Mouse (Mus musculus) regulatory T cell (primary cell): ENCODE measurements around the gene Adck1.
"Not testable (repeated sequence)": the region's sequence is repeated elsewhere in the genome, so short reads cannot be mapped to it uniquely, and the experiment has no call there.

Experiments used
- in situ Hi-C: fragments of 300-600 bp; cut with MboI, MseI; formaldehyde crosslinking; loops from one replicate; pipeline ENCODE4 v1.15.1; 2025; ENCODE audit warnings: high pct_unique_total_duplicates

Adck1 gene

DNA sequence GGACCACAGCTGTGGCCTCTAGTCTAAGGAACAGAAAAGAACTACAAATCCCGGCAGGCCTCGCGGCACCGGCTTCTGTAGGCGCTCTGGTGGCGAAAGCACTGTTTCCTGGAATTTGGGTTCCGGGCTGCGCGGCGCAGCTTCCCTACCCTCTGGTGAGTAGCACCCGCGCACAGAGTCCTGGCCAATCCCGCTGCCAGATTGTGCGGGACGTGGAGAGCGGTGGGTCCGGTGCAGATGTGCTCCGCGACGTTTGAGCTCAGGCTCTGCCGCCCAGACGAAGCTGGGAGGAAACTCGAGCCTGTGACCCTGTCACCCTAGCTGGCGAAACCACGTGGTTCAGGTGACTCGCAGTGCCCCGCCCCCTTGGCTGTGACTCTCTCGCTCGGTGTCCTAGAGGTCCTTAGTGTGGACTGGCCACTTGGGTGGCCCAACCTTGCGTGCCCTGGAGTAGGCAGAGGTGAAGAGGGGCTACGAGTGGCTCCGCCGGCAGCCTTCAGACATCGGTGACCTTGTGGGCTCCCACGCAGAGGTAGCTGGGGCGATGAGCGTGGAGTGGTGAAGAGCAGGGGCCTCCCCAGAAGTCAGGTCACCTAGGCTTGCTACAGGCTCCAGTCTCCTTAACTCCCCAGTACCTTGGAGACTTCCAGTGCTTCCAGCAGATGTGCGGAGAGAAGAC lies at the start of gene Adck1:
Gene Adck1, plus strand, starts transcription at position 114 of the 679 bp plus-strand sequence.
- in situ Hi-C loops, result no loop called here

- in situ Hi-C loops, result no loop called here
Observed at GRCm38 (mm10) chr12:88314556-88314955, 45.8 kb upstream of the Adck1 start.

DNA sequence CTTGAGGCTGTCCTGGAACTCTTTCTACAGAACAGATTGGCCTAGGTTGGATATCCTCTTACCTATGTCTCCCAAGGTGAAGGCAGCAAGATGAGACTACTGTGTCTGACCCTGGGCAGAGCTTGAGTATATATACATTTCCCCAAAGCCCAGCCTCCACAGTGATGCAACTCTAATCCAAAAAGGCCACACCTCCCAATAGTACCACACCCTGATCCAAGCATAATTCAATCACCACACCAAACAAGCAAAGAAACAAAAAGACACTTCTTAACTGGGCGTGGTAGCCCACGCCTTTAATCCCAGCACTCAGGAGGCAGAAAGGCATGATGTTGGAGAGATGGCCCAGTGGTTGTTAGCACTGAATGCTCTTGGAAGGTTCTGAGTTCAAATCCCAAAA lies 36.4 kb upstream of the Adck1 start, which contains the start of gene Gm5039:
Gene Gm5039, minus strand, starts transcription at position 101 of the 400 bp plus-strand sequence.
- in situ Hi-C loops, result not testable (repeated sequence)

DNA sequence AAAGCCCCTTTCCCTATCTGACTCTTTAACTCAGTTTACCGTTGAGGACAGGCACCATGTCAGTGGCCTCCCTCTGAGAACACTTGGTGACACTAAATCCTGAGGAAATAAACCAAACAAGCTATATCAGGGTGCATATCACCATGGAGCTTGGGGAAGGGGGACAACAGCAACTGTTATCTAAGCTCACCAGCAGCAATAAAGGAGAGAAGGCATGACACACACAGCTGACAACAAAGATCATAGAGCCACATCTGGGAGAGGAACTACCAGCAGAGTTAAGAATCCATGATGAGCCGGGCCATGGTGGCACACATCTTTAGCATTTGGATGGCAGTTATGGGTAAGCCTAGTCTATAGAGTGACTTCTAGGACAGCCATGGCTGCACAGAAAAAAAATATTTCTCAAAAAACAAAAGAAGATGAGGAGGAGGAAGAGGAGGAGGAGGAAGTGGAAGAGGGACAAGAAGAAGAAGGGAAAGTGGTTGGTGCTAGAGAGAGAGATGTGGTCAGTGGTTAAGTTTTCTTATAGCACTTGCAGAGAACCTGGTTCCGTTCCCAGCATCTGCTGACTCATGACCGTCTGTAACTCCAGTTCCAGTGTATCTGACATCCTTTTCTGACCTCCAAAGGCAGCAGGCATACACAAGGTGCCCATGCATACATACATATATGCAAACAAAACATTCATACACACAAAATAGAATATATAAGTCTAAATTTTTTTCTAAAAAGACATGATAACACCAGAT lies 23.5 kb upstream of the Adck1 start:
- in situ Hi-C loops, result not testable (repeated sequence)

GRCm38 (mm10) chr12:88341286-88341685 lies 19.1 kb upstream of the Adck1 start:
- in situ Hi-C loops, result not testable (repeated sequence)

- in situ Hi-C loops, result no loop called here
Observed at GRCm38 (mm10) chr12:88354182-88354702, 6.1 kb upstream of the Adck1 start.

DNA sequence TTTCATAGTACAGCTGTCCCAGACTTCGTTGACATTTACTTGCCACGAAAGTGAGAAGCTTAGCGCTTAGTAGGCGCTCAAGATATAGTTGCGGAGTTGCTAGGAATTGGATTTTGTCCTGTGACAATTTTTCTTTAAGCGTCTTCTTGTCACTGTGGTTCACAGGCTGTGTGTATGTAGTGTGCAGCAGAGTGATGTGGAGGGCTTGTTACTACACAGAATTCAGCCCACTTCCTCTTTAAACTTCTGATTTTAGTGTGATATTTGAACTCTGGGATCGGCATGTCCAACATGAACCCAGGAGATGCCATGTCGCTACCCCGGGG lies 729 bp downstream of the Adck1 start:
- in situ Hi-C loops, result no loop called here

DNA sequence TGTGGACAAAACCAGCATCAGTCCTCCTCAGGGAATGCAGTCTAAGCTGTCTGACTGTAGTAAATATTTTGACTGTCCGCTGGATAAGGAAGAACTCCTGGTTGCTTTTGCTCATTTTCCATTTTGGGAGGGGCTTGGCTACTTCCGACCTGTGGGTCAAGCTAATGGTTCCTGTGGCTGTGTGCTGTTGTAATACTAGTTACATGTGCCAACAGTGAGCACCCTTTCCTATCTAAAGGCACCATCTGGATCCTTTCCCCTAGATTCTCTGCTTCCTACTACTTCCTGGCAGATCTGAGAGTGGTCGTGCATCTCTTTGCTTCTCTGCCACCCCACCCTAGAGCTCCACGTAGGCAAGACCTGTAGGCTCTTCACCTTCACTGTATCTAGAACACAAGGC lies 7.3 kb downstream of the Adck1 start:
- in situ Hi-C loops, result no loop called here

- in situ Hi-C loops, result no loop called here
Observed at GRCm38 (mm10) chr12:88368618-88369017, 8.3 kb downstream of the Adck1 start.

- in situ Hi-C loops, result not testable (repeated sequence)
Observed at GRCm38 (mm10) chr12:88369690-88370089, 9.3 kb downstream of the Adck1 start.

DNA sequence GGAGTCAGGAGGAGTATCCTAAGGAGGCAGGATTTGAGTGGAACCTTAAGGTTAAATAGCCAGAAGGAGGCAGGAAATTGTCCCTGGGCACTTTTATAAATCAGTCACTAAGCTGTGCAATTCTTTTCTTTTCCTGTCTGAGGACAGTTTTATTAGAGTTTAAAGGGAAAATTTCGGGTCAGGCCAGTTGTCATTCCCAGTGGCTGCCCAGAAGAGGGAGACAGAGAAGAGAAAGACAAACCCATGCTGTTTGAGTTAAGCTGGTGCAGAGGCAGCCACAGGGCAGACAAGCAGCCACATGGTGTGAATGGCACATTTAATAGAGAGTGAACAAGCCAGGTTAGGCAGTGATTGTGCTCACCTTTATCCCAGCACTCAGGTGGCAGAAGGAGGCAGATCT lies 10.0 kb downstream of the Adck1 start:
- in situ Hi-C loops, result not testable (repeated sequence)

DNA sequence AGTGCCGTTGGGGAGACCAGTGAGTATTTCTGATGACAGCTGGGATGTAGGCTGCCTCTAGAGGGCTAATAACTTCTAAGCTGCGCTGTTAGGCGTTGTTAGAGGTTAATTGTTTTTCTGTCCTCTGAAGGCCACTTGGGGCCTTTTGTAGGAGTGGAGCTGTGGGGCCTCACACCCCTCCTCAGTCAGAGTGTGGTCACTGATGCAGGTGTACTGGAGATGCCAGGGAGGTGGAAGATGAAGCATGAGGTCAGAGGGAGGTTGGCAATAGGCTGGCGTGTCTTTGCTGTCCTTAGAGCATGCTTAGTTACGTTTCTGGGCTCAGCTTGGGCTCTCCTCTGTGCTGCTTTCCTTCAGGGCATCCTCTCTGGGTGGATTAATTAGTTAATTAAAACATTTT lies 11.7 kb downstream of the Adck1 start:
- in situ Hi-C loops, result no loop called here

GRCm38 (mm10) chr12:88376820-88377219 lies 16.5 kb downstream of the Adck1 start:
- in situ Hi-C loops, result no loop called here

- in situ Hi-C loops, result no loop called here
Observed at GRCm38 (mm10) chr12:88378256-88378655, 17.9 kb downstream of the Adck1 start.

DNA sequence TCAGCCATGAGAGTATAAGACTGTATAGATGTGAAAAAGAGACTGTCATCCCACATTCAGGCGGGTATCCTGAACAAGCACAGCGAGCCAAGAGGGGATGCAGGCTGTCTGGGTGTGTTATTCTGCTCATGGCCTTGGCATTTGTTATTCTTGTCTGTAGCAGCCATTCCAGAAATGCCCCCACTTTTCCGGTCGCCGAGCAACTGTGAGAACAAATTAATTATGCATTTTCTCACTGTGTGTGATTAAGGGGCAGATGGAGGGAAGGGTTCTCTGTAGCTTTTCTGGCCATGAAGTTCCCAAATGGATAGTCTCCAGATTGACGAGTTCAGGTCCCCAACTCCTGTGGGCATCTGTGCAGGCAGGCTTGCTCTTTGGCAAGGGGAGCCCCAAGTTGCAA lies 28.5 kb downstream of the Adck1 start:
- in situ Hi-C loops, result no loop called here

- in situ Hi-C loops, result no loop called here
Observed at GRCm38 (mm10) chr12:88398658-88399057, 38.3 kb downstream of the Adck1 start.

GRCm38 (mm10) chr12:88403541-88403940 lies 43.2 kb downstream of the Adck1 start:
- in situ Hi-C loops, result loop anchor here (10.0 kb wide), 1 partner anchor 731 kb away; no protein-coding TSS in a partner anchor

- in situ Hi-C loops, result loop anchor here (5.0 to 10.0 kb wide), 2 partner anchors 730 to 982 kb away; no protein-coding TSS in a partner anchor
Observed at GRCm38 (mm10) chr12:88405113-88405512, 44.8 kb downstream of the Adck1 start.

- in situ Hi-C loops, result loop anchor here (5.0 to 10.0 kb wide), 2 partner anchors 727 to 979 kb away; no protein-coding TSS in a partner anchor
Observed at GRCm38 (mm10) chr12:88407996-88408322, 47.6 kb downstream of the Adck1 start.

- in situ Hi-C loops, result loop anchor here (5.0 to 10.0 kb wide), 2 partner anchors 726 to 979 kb away; no protein-coding TSS in a partner anchor
Observed at GRCm38 (mm10) chr12:88408323-88409047, 48.1 kb downstream of the Adck1 start.

- in situ Hi-C loops, result no loop called here
Observed at GRCm38 (mm10) chr12:88413239-88413638, 52.9 kb downstream of the Adck1 start.
